Mouse (Mus musculus) neutrophil, adult 5-6 weeks (primary cell): ENCODE data around the gene Hus1b. TPM values are rescaled to one million over a fixed set of nuclear protein-coding genes. Genes with fewer than 3 reads are reported as not detected.

Source experiments
- total RNA-seq: library from RNA; stranded (forward); fragments of 200-1000 nt; gene quantifications from 2 replicates; pipeline ENCODE4 v1.2.3, GENCODE M21; 2017

Gene Hus1b
- total RNA-seq, 1 experiment from 2014 or later: 1.9 TPM

Other genes starting within 250 kb of the Hus1b start
- 62.0 and 67.5 TPM in 2 replicates for gene Irf4, start 198.5 kb downstream of the Hus1b start, total RNA-seq
- gene Exoc2, start 26.3 kb upstream of the Hus1b start, total RNA-seq: 56.1 and 57.1 TPM in 2 replicates
- not detected in 2 replicates for gene Gm5447, start 26.4 kb upstream of the Hus1b start, total RNA-seq